Mouse (Mus musculus): ENCODE data around the gene Pak6. TPM values are rescaled to one million over a fixed set of nuclear protein-coding genes. Genes with fewer than 3 reads are reported as not detected.

The Pak6 gene
- total RNA-seq, 2 experiments from 2014 or later: 0.77 TPM; not detected in 1

Other genes starting within 250 kb of the Pak6 start
- gene Srp14, start 183.6 kb upstream of the Pak6 start, total RNA-seq (2015; ENCODE audit: low replicate concordance): 39.8 and 109 TPM in 2 replicates
- gene Srp14, start 183.6 kb upstream of the Pak6 start, total RNA-seq (2017; ENCODE audit: low replicate concordance): 61.2 and 71.2 TPM in 2 replicates
- gene Bmf, start 113.6 kb upstream of the Pak6 start, total RNA-seq (2015; ENCODE audit: low replicate concordance): 2.1 and 12.7 TPM in 2 replicates
- gene Bmf, start 113.6 kb upstream of the Pak6 start, total RNA-seq (2017; ENCODE audit: low replicate concordance): 1.4 and 3.2 TPM in 2 replicates
- gene Bub1b, start 65.1 kb upstream of the Pak6 start, total RNA-seq (2015; ENCODE audit: low replicate concordance): 21.7 and 41.2 TPM in 2 replicates
- gene Bub1b, start 65.1 kb upstream of the Pak6 start, total RNA-seq (2017; ENCODE audit: low replicate concordance): 36.4 and 48.5 TPM in 2 replicates
- 0.19 TPM in 1 of 2 replicates, not detected in the other for gene Ankrd63, start 40.7 kb downstream of the Pak6 start, total RNA-seq (2015; ENCODE audit: low replicate concordance)
- gene Ankrd63, start 40.7 kb downstream of the Pak6 start, total RNA-seq (2017; ENCODE audit: low replicate concordance): 0.14 TPM in 1 of 2 replicates, not detected in the other
- 30.7 and 38.9 TPM in 2 replicates for gene Plcb2, start 65.1 kb downstream of the Pak6 start, total RNA-seq (2015; ENCODE audit: low replicate concordance)
- gene Plcb2, start 65.1 kb downstream of the Pak6 start, total RNA-seq (2017; ENCODE audit: low replicate concordance): 13.7 and 17.6 TPM in 2 replicates
- 6.5 and 10.4 TPM in 2 replicates for gene Inafm2, start 82.5 kb downstream of the Pak6 start, total RNA-seq (2015; ENCODE audit: low replicate concordance)
- gene Inafm2, start 82.5 kb downstream of the Pak6 start, total RNA-seq (2017; ENCODE audit: low replicate concordance): 3.5 and 4.6 TPM in 2 replicates
- not detected in 2 replicates for gene Ccdc9b, start 99.4 kb downstream of the Pak6 start, total RNA-seq (2015; ENCODE audit: low replicate concordance)
- gene Ccdc9b, start 99.4 kb downstream of the Pak6 start, total RNA-seq (2017; ENCODE audit: low replicate concordance): 0.17 TPM in 1 of 2 replicates, not detected in the other
- not detected in 2 replicates for gene Phgr1, start 109.5 kb downstream of the Pak6 start, total RNA-seq (2015; ENCODE audit: low replicate concordance)
- gene Phgr1, start 109.5 kb downstream of the Pak6 start, total RNA-seq (2017; ENCODE audit: low replicate concordance): not detected in 2 replicates
- not detected in 2 replicates for gene Disp2, start 116.4 kb downstream of the Pak6 start, total RNA-seq (2015; ENCODE audit: low replicate concordance)
- gene Disp2, start 116.4 kb downstream of the Pak6 start, total RNA-seq (2017; ENCODE audit: low replicate concordance): 0.14 TPM in 1 of 2 replicates, not detected in the other
- gene Knstrn, start 150.7 kb downstream of the Pak6 start, total RNA-seq (2015; ENCODE audit: low replicate concordance): 16.5 and 19.8 TPM in 2 replicates
- 51.9 and 67.3 TPM in 2 replicates for gene Knstrn, start 150.7 kb downstream of the Pak6 start, total RNA-seq (2017; ENCODE audit: low replicate concordance)
- 1.9 and 8.1 TPM in 2 replicates for gene Ivd, start 198.7 kb downstream of the Pak6 start, total RNA-seq (2015; ENCODE audit: low replicate concordance)
- gene Ivd, start 198.7 kb downstream of the Pak6 start, total RNA-seq (2017; ENCODE audit: low replicate concordance): 4.2 and 4.8 TPM in 2 replicates
- 1.3 and 2.3 TPM in 2 replicates for gene Bahd1, start 237.1 kb downstream of the Pak6 start, total RNA-seq (2015; ENCODE audit: low replicate concordance)
- 3.2 and 4.3 TPM in 2 replicates for gene Bahd1, start 237.1 kb downstream of the Pak6 start, total RNA-seq (2017; ENCODE audit: low replicate concordance)

Measured in erythroblast, adult 5-6 weeks (primary cell).